Mouse (Mus musculus) intestine, embryonic 15.5 days (tissue): ENCODE results near the gene Mfap5. TPM values are rescaled to one million over a fixed set of nuclear protein-coding genes. Genes with fewer than 3 reads are reported as not detected.

Experiments
- ATAC-seq: fragments of 200-750 bp; cut with Nextera tagmentation; 2 replicates; pipeline ENCODE4 v1.8.0; 2017; ENCODE audit warnings: moderate TSS enrichment, moderate library complexity
- H3K27ac ChIP-seq: fragments of 300-500 bp; sonication (generic); 2 replicates; pipeline ENCODE4 v1.5.1; 2015; ENCODE audit warnings: mild to moderate bottlenecking, inconsistent platforms
- H3K27me3 ChIP-seq: fragments of 300-500 bp; sonication (generic); replicated peaks from 2 replicates; pipeline ENCODE4 v1.6.1; 2015; ENCODE audit warnings: inconsistent platforms
- H3K36me3 ChIP-seq: fragments of 300-500 bp; sonication (generic); 2 replicates; pipeline ENCODE4 v1.6.1; 2015; ENCODE audit warnings: inconsistent platforms
- H3K4me1 ChIP-seq: fragments of 300-500 bp; sonication (generic); replicated peaks from 2 replicates; pipeline ENCODE4 v1.6.1; 2015; ENCODE audit warnings: inconsistent platforms
- H3K4me2 ChIP-seq: fragments of 300-500 bp; sonication (generic); replicated peaks from 2 replicates; pipeline ENCODE4 v1.6.1; 2015; ENCODE audit warnings: mild to moderate bottlenecking, inconsistent platforms
- H3K4me3 ChIP-seq: fragments of 300-500 bp; sonication (generic); replicated peaks from 2 replicates; pipeline ENCODE4 v1.5.1; 2015; ENCODE audit warnings: inconsistent platforms
- H3K9ac ChIP-seq: fragments of 300-500 bp; sonication (generic); 2 replicates; pipeline ENCODE4 v1.6.1; 2015; ENCODE audit warnings: inconsistent platforms
- H3K9me3 ChIP-seq: fragments of 300-500 bp; sonication (generic); 2 replicates; pipeline ENCODE4 v1.6.1; 2016; ENCODE audit warnings: inconsistent platforms
- WGBS: fragments of 180-500 bp; shearing (Covaris S2); methylation state at CpG from one replicate; pipeline ENCODE4 v1.1.7; 2015; 5-methylcytosine and 5-hydroxymethylcytosine counted together
- polyA plus RNA-seq: library from polyadenylated mRNA; unstranded; fragments of >200 nt; fragmentation: Nextera tagmentation; extraction: Ambion mirVana; gene quantifications from 2 replicates; pipeline ENCODE4 v1.2.1, GENCODE M21; 2015

The Mfap5 gene
- polyA plus RNA-seq, 1 experiment from 2014 or later: 8.8 TPM

- Histone ChIP-seq H3K9me3 (no peaks in the 10 kb centered on the region), H3K36me3 (no peaks in the 10 kb centered on the region), H3K4me1 (no peaks in the 10 kb centered on the region), H3K9ac (no peak within 1 kb of the TSS), H3K27me3 (no peaks in the 10 kb centered on the region), H3K4me3 (no peak within 1 kb of the TSS), H3K4me2 (no peak within 1 kb of the TSS), H3K27ac (no peak within 1 kb of the TSS)
- ATAC-seq: no peak
- 49% methylated on average over 9 of the region's 9 CpGs for WGBS
These were observed 48.0 kb downstream of the Mfap5 start, which contains the start of gene Aicda for GRCm38 (mm10) chr6:122553606-122554005. Aicda (plus strand) TSS chr6:122553801.

- 60% methylated on average over 6 of the region's 6 CpGs for WGBS
- H3K4me3 ChIP-seq: no peak overlapping the region
These were observed 48.5 kb downstream of the Mfap5 start for GRCm38 (mm10) chr6:122554102-122554501.

GRCm38 (mm10) chr6:122555266-122555665 lies 49.6 kb downstream of the Mfap5 start:
- Histone ChIP-seq H3K4me1 (no peaks in the 10 kb centered on the region), H3K36me3 (no peaks in the 10 kb centered on the region), H3K9me3 (no peaks in the 10 kb centered on the region), H3K4me2 (no peak overlapping the region), H3K9ac (no peak overlapping the region), H3K27me3 (no peaks in the 10 kb centered on the region), H3K27ac (no peak overlapping the region), H3K4me3 (no peak overlapping the region)
- ATAC-seq: no peak
- 26% methylated on average over 7 of the region's 7 CpGs for WGBS

More at GRCm38 (mm10) chr6:122554102-122554501, 48.5 kb downstream of the Mfap5 start:
- no peak overlapping the region for H3K27ac ChIP-seq
- H3K4me1 ChIP-seq: no peaks in the 10 kb centered on the region
- no peak overlapping the region for H3K9ac ChIP-seq
- no peaks in the 10 kb centered on the region for H3K36me3 ChIP-seq
- no peaks in the 10 kb centered on the region for H3K27me3 ChIP-seq
- H3K4me2 ChIP-seq: no peak overlapping the region
- no peak for ATAC-seq
- H3K9me3 ChIP-seq: no peaks in the 10 kb centered on the region

GRCm38 (mm10) chr6:122556959-122557561 lies 51.4 kb downstream of the Mfap5 start:
- H3K4me2 ChIP-seq: no peak overlapping the region; the same call in 1 of the 2 replicates
- H3K4me1 ChIP-seq: no peaks in the 10 kb centered on the region
- ATAC-seq: no peak
- H3K36me3 ChIP-seq: no peaks in the 10 kb centered on the region
- H3K9me3 ChIP-seq: no peaks in the 10 kb centered on the region
- no peak overlapping the region for H3K4me3 ChIP-seq
- H3K27ac ChIP-seq: no peak overlapping the region
- 19% methylated on average over 15 of the region's 15 CpGs for WGBS
- H3K9ac ChIP-seq: no peak overlapping the region
- H3K27me3 ChIP-seq: no peaks in the 10 kb centered on the region

GRCm38 (mm10) chr6:122560427-122560826 lies 54.8 kb downstream of the Mfap5 start:
- Histone ChIP-seq H3K27me3 (0 out of 2 replicates have a peak, but pooled peaks cover 3% of the 10 kb centered on the region), H3K27ac (no peak overlapping the region), H3K36me3 (no peaks in the 10 kb centered on the region), H3K4me1 (no peaks in the 10 kb centered on the region), H3K4me2 (peak overlapping the region; percentile 51), H3K9me3 (no peaks in the 10 kb centered on the region), H3K9ac (no peak overlapping the region), H3K4me3 (no peak overlapping the region)
- ATAC-seq: peak; percentile 13; the same call in 1 of the 2 replicates
- 13% methylated on average over 14 of the region's 17 CpGs for WGBS

GRCm38 (mm10) chr6:122561005-122561404 lies 55.4 kb downstream of the Mfap5 start:
- H3K4me1 ChIP-seq: no peaks in the 10 kb centered on the region
- 0 out of 2 replicates have a peak, but pooled peaks cover 3% of the 10 kb centered on the region for H3K27me3 ChIP-seq
- no peak overlapping the region for H3K4me3 ChIP-seq
- no peak overlapping the region for H3K9ac ChIP-seq
- peak; percentile 26; the same call in 1 of the 2 replicates for ATAC-seq
- no peaks in the 10 kb centered on the region for H3K9me3 ChIP-seq
- no peak overlapping the region for H3K27ac ChIP-seq
- 83% methylated on average over 20 of the region's 20 CpGs for WGBS
- H3K36me3 ChIP-seq: no peaks in the 10 kb centered on the region
- H3K4me2 ChIP-seq: no peak overlapping the region

GRCm38 (mm10) chr6:122562463-122562862 lies 56.8 kb downstream of the Mfap5 start:
- no peak overlapping the region for H3K27ac ChIP-seq
- no peaks in the 10 kb centered on the region for H3K9me3 ChIP-seq
- ATAC-seq: no peak; the same call in 1 of the 2 replicates
- 3% methylated on average over 6 of the region's 6 CpGs for WGBS
- no peaks in the 10 kb centered on the region for H3K36me3 ChIP-seq
- no peak overlapping the region for H3K4me3 ChIP-seq
- 0 out of 2 replicates have a peak, but pooled peaks cover 3% of the 10 kb centered on the region for H3K27me3 ChIP-seq
- H3K4me2 ChIP-seq: no peak overlapping the region
- H3K4me1 ChIP-seq: no peaks in the 10 kb centered on the region
- no peak overlapping the region for H3K9ac ChIP-seq

- H3K4me2 ChIP-seq: no peak overlapping the region
- no peaks in the 10 kb centered on the region for H3K9me3 ChIP-seq
- no peak overlapping the region for H3K27ac ChIP-seq
- ATAC-seq: no peak
- WGBS: 87% methylated on average over 9 of the region's 9 CpGs
- no peak overlapping the region for H3K9ac ChIP-seq
- H3K36me3 ChIP-seq: no peaks in the 10 kb centered on the region
- H3K4me1 ChIP-seq: no peaks in the 10 kb centered on the region
- H3K4me3 ChIP-seq: no peak overlapping the region
- 0 out of 2 replicates have a peak, but pooled peaks cover 3% of the 10 kb centered on the region for H3K27me3 ChIP-seq
These were observed 59.6 kb downstream of the Mfap5 start for GRCm38 (mm10) chr6:122565070-122565784.

GRCm38 (mm10) chr6:122569113-122569512 lies 63.5 kb downstream of the Mfap5 start:
- ATAC-seq: no peak
- no peaks in the 10 kb centered on the region for H3K9me3 ChIP-seq
- no peaks in the 10 kb centered on the region for H3K27me3 ChIP-seq
- no peak overlapping the region for H3K27ac ChIP-seq
- no peaks in the 10 kb centered on the region for H3K36me3 ChIP-seq
- 76% methylated on average over 5 of the region's 5 CpGs for WGBS
- no peak overlapping the region for H3K4me3 ChIP-seq
- H3K4me2 ChIP-seq: no peak overlapping the region
- H3K4me1 ChIP-seq: no peaks in the 10 kb centered on the region
- H3K9ac ChIP-seq: no peak overlapping the region

- Histone ChIP-seq H3K4me3 (no peak overlapping the region), H3K27me3 (no peaks in the 10 kb centered on the region), H3K9me3 (no peaks in the 10 kb centered on the region), H3K36me3 (no peaks in the 10 kb centered on the region), H3K4me1 (no peaks in the 10 kb centered on the region), H3K27ac (no peak overlapping the region), H3K4me2 (no peak overlapping the region), H3K9ac (no peak overlapping the region)
- WGBS: 92% methylated on average over 1 of the region's 1 CpGs
- ATAC-seq: no peak
These were observed 64.1 kb downstream of the Mfap5 start for GRCm38 (mm10) chr6:122569762-122570161.

- ATAC-seq: peak; percentile 62
- Histone ChIP-seq H3K4me1 (no peaks in the 10 kb centered on the region), H3K4me3 (no peak overlapping the region), H3K9ac (no peak overlapping the region), H3K4me2 (no peak overlapping the region), H3K36me3 (no peaks in the 10 kb centered on the region), H3K27ac (no peak overlapping the region), H3K27me3 (no peaks in the 10 kb centered on the region), H3K9me3 (no peaks in the 10 kb centered on the region)
- WGBS: 51% methylated on average over 8 of the region's 8 CpGs
These were observed 65.3 kb downstream of the Mfap5 start for GRCm38 (mm10) chr6:122570695-122571616.

GRCm38 (mm10) chr6:122571617-122571959 lies 65.9 kb downstream of the Mfap5 start:
- no peak for ATAC-seq
- Histone ChIP-seq H3K4me3 (no peak overlapping the region), H3K4me1 (no peaks in the 10 kb centered on the region), H3K27me3 (no peaks in the 10 kb centered on the region), H3K4me2 (no peak overlapping the region), H3K36me3 (no peaks in the 10 kb centered on the region), H3K9me3 (no peaks in the 10 kb centered on the region), H3K27ac (no peak overlapping the region), H3K9ac (no peak overlapping the region)
- WGBS: 71% methylated on average over 3 of the region's 3 CpGs
